Mouse (Mus musculus): ENCODE data around the gene Gm6408. TPM values are rescaled to one million over a fixed set of nuclear protein-coding genes. Genes with fewer than 3 reads are reported as not detected.
"Not testable (repeated sequence)": the region's sequence is repeated elsewhere in the genome, so short reads cannot be mapped to it uniquely, and the experiment has no call there.

The Gm6408 gene
- polyA plus RNA-seq (2015; fragmentation: Nextera tagmentation; extraction: Ambion mirVana): not detected in 2 replicates

GRCm38 (mm10) chr5:146481665-146482064, at the start of gene Gm6408:
Gene Gm6408, plus strand, starts transcription at chr5:146481965.
- not testable (repeated sequence) for H3K4me2 ChIP-seq (ENCODE audit: low read depth, low read length); H3K36me3 ChIP-seq (ENCODE audit: control insufficient read depth, insufficient read depth); ATAC-seq (replicated peaks; ENCODE audit: extremely low read depth, insufficient read depth, low FRiP score); H3K4me1 ChIP-seq (ENCODE audit: control insufficient read depth, insufficient read depth, low read length); H3K9me3 ChIP-seq (replicated peaks; ENCODE audit: control insufficient read depth, low read length); H3K9ac ChIP-seq (ENCODE audit: low read length); H3K4me3 ChIP-seq (ENCODE audit: low read length); H3K27ac ChIP-seq (ENCODE audit: low read length); H3K27me3 ChIP-seq (ENCODE audit: control insufficient read depth, insufficient read depth, low read length)
- WGBS: no CpG with 5 or more reads among the region's 3 CpGs

GRCm38 (mm10) chr5:146432476-146432875, 49.3 kb upstream of the Gm6408 start:
- no peak for ATAC-seq (replicated peaks; ENCODE audit: extremely low read depth, insufficient read depth, low FRiP score)
- peaks cover 47% of the 10 kb centered on the region for H3K27me3 ChIP-seq (ENCODE audit: control insufficient read depth, insufficient read depth, low read length)
- 54% methylated on average over 6 of the region's 6 CpGs for WGBS

GRCm38 (mm10) chr5:146435316-146435715, 46.4 kb upstream of the Gm6408 start:
- Histone ChIP-seq H3K4me1 (ENCODE audit: control insufficient read depth, insufficient read depth, low read length) (no peaks in the 10 kb centered on the region), H3K4me3 (ENCODE audit: low read length) (no peak overlapping the region), H3K9ac (ENCODE audit: low read length) (no peak overlapping the region), H3K27me3 (ENCODE audit: control insufficient read depth, insufficient read depth, low read length) (peaks cover 24% of the 10 kb centered on the region), H3K9me3 (replicated peaks; ENCODE audit: control insufficient read depth, low read length) (peaks cover 6% of the 10 kb centered on the region), H3K27ac (ENCODE audit: low read length) (no peak overlapping the region), H3K4me2 (ENCODE audit: low read depth, low read length) (no peak overlapping the region), H3K36me3 (ENCODE audit: control insufficient read depth, insufficient read depth) (no peaks in the 10 kb centered on the region)
- no peak for ATAC-seq (replicated peaks; ENCODE audit: extremely low read depth, insufficient read depth, low FRiP score)
- WGBS: 91% methylated on average over 16 of the region's 16 CpGs

More at GRCm38 (mm10) chr5:146432476-146432875, 49.3 kb upstream of the Gm6408 start:
- H3K4me3 ChIP-seq (ENCODE audit: low read length): no peak overlapping the region
- H3K9ac ChIP-seq (ENCODE audit: low read length): no peak overlapping the region
- H3K9me3 ChIP-seq (replicated peaks; ENCODE audit: control insufficient read depth, low read length): no peaks in the 10 kb centered on the region
- no peak overlapping the region for H3K27ac ChIP-seq (ENCODE audit: low read length)
- no peaks in the 10 kb centered on the region for H3K36me3 ChIP-seq (ENCODE audit: control insufficient read depth, insufficient read depth)
- H3K4me2 ChIP-seq (ENCODE audit: low read depth, low read length): no peak overlapping the region
- no peaks in the 10 kb centered on the region for H3K4me1 ChIP-seq (ENCODE audit: control insufficient read depth, insufficient read depth, low read length)

GRCm38 (mm10) chr5:146436796-146437195, 45.0 kb upstream of the Gm6408 start:
- peaks cover 12% of the 10 kb centered on the region for H3K27me3 ChIP-seq (ENCODE audit: control insufficient read depth, insufficient read depth, low read length)
- no peak overlapping the region for H3K4me3 ChIP-seq (ENCODE audit: low read length)
- no peak for ATAC-seq (replicated peaks; ENCODE audit: extremely low read depth, insufficient read depth, low FRiP score)
- H3K27ac ChIP-seq (ENCODE audit: low read length): no peak overlapping the region
- H3K4me2 ChIP-seq (ENCODE audit: low read depth, low read length): no peak overlapping the region
- 90% methylated on average over 11 of the region's 11 CpGs for WGBS
- H3K4me1 ChIP-seq (ENCODE audit: control insufficient read depth, insufficient read depth, low read length): no peaks in the 10 kb centered on the region
- no peak overlapping the region for H3K9ac ChIP-seq (ENCODE audit: low read length)
- H3K9me3 ChIP-seq (replicated peaks; ENCODE audit: control insufficient read depth, low read length): peaks cover 6% of the 10 kb centered on the region
- H3K36me3 ChIP-seq (ENCODE audit: control insufficient read depth, insufficient read depth): no peaks in the 10 kb centered on the region

DNA sequence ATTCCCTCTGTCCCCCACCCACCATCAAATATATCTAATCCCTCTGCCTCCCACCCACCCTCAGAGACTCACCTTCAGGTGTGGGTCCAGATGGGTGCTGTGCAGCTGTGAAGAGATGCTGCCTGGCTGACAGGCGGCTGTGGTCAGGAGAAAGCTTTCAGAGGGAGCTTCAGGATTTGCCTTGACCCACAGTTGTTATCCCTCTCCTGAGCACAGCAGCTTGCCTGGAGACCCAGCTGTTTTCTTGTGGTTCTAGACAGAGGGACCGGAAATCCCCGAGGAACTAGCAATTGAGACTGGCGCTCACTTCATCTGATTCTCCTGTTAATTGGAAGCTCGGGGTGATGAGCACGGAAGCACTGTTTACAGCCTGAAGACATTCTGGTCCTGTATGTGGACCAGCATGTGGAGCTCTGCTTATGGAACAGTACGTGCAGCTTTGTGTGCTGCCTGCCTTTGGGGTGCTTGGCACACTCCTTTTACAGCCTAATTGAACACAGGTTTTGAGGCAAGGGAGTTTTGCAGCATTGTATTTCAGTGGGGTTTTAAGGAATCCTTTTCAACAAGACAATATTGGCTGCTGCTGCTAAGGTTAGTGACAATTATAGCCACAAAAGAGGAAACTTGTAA, 42.5 kb upstream of the Gm6408 start:
- 90% methylated on average over 7 of the region's 7 CpGs for WGBS
- Histone ChIP-seq H3K4me1 (ENCODE audit: control insufficient read depth, insufficient read depth, low read length) (no peaks in the 10 kb centered on the region), H3K36me3 (ENCODE audit: control insufficient read depth, insufficient read depth) (no peaks in the 10 kb centered on the region), H3K27me3 (ENCODE audit: control insufficient read depth, insufficient read depth, low read length) (no peaks in the 10 kb centered on the region), H3K9ac (ENCODE audit: low read length) (no peak overlapping the region), H3K4me2 (ENCODE audit: low read depth, low read length) (no peak overlapping the region), H3K27ac (ENCODE audit: low read length) (no peak overlapping the region), H3K9me3 (replicated peaks; ENCODE audit: control insufficient read depth, low read length) (peaks cover 6% of the 10 kb centered on the region), H3K4me3 (ENCODE audit: low read length) (no peak overlapping the region)
- ATAC-seq (replicated peaks; ENCODE audit: extremely low read depth, insufficient read depth, low FRiP score): no peak

DNA sequence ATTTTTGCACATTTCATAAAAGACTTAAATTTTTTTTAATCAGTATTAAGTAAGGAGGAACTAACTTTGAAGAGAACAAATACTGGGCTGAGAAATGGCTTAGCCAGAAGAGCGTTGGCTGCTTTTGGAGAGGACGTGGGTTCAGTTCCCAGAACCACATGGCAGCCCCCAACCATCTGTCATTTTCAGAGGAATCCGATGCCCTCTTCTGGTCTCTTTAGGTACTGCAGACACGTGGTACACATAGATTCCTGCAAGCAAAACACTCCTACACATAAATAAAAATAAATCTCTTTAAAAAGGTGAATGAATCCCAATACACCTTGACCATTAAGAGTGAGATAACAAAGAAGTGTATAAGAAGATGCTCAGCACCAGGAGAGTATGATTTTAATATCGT, 41.5 kb upstream of the Gm6408 start:
- ATAC-seq (replicated peaks; ENCODE audit: extremely low read depth, insufficient read depth, low FRiP score): no peak
- 85% methylated on average over 5 of the region's 5 CpGs for WGBS
- Histone ChIP-seq H3K4me2 (ENCODE audit: low read depth, low read length) (no peak overlapping the region), H3K27me3 (ENCODE audit: control insufficient read depth, insufficient read depth, low read length) (no peaks in the 10 kb centered on the region), H3K9ac (ENCODE audit: low read length) (no peak overlapping the region), H3K4me3 (ENCODE audit: low read length) (no peak overlapping the region), H3K9me3 (replicated peaks; ENCODE audit: control insufficient read depth, low read length) (peaks cover 6% of the 10 kb centered on the region), H3K36me3 (ENCODE audit: control insufficient read depth, insufficient read depth) (no peaks in the 10 kb centered on the region), H3K4me1 (ENCODE audit: control insufficient read depth, insufficient read depth, low read length) (no peaks in the 10 kb centered on the region), H3K27ac (ENCODE audit: low read length) (no peak overlapping the region)

DNA sequence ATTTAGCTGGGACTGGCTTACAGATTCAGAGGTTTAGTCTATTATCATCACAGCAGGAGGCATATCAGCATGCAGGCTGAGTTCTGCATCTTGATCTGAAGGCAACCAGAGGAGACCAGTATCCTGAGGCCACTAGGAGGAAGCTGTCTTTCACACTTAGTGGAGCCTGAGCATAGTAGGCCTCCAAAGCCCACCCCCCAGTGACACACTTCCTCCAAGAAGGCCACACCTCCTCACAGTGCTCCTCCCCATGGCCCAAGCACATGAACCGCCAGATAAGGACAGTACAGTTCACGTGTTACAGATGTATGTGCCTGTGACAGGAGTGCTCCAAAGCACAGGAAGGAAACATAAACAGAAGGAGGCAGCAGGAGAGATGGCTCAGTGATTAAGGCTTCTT, 39.0 kb upstream of the Gm6408 start:
- Histone ChIP-seq H3K27ac (ENCODE audit: low read length) (no peak overlapping the region), H3K4me2 (ENCODE audit: low read depth, low read length) (no peak overlapping the region), H3K9me3 (replicated peaks; ENCODE audit: control insufficient read depth, low read length) (peaks cover 6% of the 10 kb centered on the region), H3K36me3 (ENCODE audit: control insufficient read depth, insufficient read depth) (no peaks in the 10 kb centered on the region), H3K27me3 (ENCODE audit: control insufficient read depth, insufficient read depth, low read length) (no peaks in the 10 kb centered on the region), H3K9ac (ENCODE audit: low read length) (no peak overlapping the region), H3K4me3 (ENCODE audit: low read length) (no peak overlapping the region), H3K4me1 (ENCODE audit: control insufficient read depth, insufficient read depth, low read length) (no peaks in the 10 kb centered on the region)
- 56% methylated on average over 2 of the region's 2 CpGs for WGBS
- no peak for ATAC-seq (replicated peaks; ENCODE audit: extremely low read depth, insufficient read depth, low FRiP score)

DNA sequence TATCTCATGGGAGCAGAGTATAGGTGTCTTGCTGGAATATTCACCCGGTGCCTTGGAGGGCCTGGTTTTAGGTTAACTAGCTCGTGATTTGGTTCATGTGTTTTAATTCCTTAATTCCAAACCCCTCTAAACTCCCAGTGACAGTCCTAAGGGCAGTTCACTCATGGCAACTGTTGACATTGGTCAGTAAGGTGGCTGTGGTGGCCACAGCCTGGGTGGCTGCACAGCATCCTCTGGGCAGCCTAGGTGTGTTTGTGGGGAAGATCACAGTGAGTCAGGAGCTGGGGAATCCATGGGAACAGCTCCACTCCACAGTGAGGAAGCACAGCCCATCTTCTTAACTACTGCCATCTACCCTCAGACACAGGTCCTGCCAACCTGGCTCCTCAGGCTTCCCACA, 35.1 kb upstream of the Gm6408 start:
- Histone ChIP-seq H3K9me3 (replicated peaks; ENCODE audit: control insufficient read depth, low read length) (no peaks in the 10 kb centered on the region), H3K4me2 (ENCODE audit: low read depth, low read length) (no peak overlapping the region), H3K27ac (ENCODE audit: low read length) (no peak overlapping the region), H3K36me3 (ENCODE audit: control insufficient read depth, insufficient read depth) (no peaks in the 10 kb centered on the region), H3K4me3 (ENCODE audit: low read length) (no peak overlapping the region), H3K9ac (ENCODE audit: low read length) (no peak overlapping the region), H3K4me1 (ENCODE audit: control insufficient read depth, insufficient read depth, low read length) (no peaks in the 10 kb centered on the region), H3K27me3 (ENCODE audit: control insufficient read depth, insufficient read depth, low read length) (no peaks in the 10 kb centered on the region)
- 72% methylated on average over 2 of the region's 2 CpGs for WGBS
- no peak for ATAC-seq (replicated peaks; ENCODE audit: extremely low read depth, insufficient read depth, low FRiP score)

DNA sequence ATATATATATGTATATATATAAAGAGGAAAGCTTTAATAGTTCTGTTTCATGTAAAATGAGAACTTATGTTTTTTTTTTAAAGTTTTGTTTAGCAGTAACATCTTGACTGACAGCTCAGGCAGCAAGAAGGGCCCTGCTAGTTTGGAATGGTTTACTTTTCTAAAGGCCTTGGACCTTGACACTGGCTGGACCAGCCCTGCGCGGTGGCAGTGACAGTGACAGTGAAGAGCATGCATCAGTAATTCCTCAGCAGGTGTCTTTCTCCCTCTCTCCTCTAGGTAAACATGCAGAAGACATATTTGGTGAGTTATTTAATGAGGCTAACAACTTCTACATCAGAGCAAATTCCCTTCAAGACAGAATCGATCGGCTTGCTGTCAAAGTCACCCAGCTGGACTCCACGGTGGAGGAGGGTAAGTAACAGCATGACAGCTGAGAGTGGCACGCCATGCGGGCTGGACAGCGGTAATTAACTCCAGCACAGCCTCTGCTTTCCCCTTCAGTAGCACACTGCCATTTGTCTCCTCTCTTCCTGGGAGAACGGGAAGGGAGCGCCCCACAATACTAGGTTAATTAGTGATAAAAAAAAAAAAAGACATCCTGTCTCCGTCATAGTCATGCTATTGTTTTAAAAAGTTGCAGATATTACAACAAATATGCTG, 30.0 kb upstream of the Gm6408 start:
- no peaks in the 10 kb centered on the region for H3K9me3 ChIP-seq (replicated peaks; ENCODE audit: control insufficient read depth, low read length)
- H3K27me3 ChIP-seq (ENCODE audit: control insufficient read depth, insufficient read depth, low read length): no peaks in the 10 kb centered on the region
- no peak for ATAC-seq (replicated peaks; ENCODE audit: extremely low read depth, insufficient read depth, low FRiP score)
- H3K4me1 ChIP-seq (ENCODE audit: control insufficient read depth, insufficient read depth, low read length): no peaks in the 10 kb centered on the region
- H3K36me3 ChIP-seq (ENCODE audit: control insufficient read depth, insufficient read depth): no peaks in the 10 kb centered on the region
- no peak overlapping the region for H3K4me2 ChIP-seq (ENCODE audit: low read depth, low read length)
- no peak overlapping the region for H3K4me3 ChIP-seq (ENCODE audit: low read length)
- no peak overlapping the region for H3K9ac ChIP-seq (ENCODE audit: low read length)
- WGBS: 72% methylated on average over 11 of the region's 11 CpGs
- no peak overlapping the region for H3K27ac ChIP-seq (ENCODE audit: low read length)
